Mouse (Mus musculus): ENCODE data around the gene Atn1.

The Atn1 gene

DNA sequence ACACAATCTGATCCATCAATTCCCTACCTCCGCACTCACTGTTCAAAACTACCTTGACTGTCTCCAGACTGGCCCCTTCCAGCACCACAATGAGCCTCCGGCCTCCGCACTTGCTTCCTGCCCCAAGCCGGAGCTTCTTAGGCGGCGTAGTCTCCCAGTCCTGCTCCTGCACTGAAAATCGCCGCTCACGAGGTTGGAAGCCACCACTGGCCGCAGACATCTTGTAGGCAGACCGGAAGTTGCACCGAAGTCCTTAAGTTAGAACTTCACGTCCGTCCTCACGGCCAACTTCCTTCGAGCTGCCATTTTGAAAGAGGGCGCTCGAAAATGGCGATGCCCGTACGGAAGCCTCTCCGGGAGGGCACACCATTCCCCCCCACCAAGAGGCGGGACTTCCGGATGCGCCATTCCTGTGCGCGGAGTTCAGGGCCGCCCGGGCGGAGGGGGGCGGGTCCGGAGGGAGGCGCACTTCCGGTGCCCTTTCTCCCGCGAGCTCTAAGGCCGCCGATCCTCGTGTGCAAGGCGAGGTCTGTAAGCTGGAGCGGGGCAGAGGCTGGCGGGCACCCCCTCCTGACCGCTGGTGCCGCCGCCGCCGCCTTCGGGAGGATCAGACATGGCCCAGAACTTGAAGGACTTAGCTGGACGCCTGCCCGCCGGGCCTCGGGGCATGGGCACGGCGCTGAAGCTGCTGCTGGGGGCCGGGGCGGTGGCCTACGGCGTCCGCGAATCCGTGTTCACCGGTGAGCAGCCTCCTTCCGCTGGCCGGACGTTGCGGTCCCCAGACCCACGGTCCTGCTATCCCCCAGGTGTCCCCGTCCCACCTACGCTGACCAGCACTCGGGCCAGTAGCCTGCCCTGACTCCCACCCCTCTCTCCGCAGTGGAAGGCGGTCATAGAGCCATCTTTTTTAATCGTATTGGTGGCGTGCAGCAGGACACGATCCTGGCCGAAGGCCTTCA lies 44.2 kb downstream of the Atn1 start, which contains the start of the genes Emg1 and Phb2:
TSS of gene Emg1 (minus strand) at position 355 of the 959 bp plus-strand sequence.
TSS of gene Phb2 (plus strand) at position 513 of the 959 bp plus-strand sequence.
- DNase-seq (ENCODE audit: low spot score) = peak; percentile 99

DNA sequence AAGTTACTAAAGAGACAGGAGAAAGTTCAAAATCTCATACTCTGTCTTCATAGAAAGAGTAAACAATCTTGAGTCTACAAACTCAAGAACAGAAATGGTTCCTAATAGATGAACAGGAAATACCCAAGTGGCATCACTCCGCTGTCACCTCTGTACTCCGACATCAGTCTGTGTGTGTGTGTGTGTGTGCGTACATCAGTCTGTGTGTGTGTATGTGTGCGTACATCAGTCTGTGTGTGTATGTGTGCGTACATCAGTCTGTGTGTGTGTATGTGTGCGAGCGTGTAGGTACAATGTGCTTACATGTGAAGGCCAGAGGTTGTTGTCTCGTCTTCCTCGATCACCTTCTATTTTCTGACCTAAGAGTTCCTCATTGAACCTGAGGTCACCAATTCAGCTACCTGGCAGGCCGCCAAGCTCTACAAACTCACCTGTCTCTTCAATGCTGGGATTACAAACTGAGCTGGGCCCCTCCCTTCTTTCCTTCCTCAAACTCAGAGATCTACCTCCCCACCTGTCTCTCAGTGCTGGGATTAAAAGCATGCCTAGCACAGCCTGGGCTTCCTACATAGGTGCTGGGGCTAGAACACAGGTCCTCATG lies 47.9 kb downstream of the Atn1 start:
- DNase-seq (ENCODE audit: low spot score) = no peak

DNA sequence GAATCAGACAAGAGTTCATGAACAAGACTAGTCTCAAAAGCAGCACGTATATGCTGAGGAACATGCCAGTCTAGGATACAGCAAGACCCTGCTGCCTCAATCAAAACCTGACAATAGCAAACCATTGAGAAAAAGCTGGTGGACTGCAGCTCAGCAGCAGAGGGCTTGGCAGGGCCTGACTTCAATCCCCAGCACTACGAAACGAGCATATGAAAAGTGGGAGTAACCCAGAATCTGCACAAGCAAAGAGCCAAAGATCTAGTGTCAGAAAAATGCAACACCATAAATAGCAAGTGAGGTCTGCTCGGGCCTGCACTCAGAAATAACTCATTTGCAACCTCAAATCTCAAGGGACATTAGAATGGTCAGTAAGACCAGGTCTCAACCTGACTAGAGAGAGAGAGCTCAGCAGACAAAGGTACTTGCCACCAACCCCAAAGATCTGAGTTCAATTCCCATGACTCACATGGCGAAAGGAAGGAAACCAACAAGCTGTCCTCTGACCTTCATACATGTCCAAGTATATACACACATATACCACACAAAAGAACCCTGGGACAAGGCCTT lies 50.2 kb downstream of the Atn1 start:
- DNase-seq (ENCODE audit: low spot score) = no peak

DNA sequence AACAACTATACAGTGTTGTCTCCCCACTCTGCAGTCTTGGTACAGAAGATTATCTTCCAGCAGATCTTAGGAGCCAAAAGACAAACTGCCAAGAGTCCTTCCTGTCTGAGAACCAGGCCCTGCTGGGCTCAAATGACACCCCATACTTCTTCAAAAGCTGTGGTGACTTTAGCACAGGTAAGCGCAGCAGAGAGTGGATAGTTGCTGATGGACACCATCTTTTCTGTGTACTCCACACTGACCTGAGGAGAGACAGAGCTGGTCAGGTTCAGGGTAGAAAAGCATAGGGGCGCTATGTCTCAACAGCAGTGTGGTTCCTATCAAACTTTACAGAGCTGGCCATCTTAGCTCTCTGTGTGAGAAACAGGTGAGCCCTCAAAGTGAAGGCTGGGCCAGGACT lies 51.9 kb downstream of the Atn1 start:
- DNase-seq (ENCODE audit: low spot score) = no peak

DNA sequence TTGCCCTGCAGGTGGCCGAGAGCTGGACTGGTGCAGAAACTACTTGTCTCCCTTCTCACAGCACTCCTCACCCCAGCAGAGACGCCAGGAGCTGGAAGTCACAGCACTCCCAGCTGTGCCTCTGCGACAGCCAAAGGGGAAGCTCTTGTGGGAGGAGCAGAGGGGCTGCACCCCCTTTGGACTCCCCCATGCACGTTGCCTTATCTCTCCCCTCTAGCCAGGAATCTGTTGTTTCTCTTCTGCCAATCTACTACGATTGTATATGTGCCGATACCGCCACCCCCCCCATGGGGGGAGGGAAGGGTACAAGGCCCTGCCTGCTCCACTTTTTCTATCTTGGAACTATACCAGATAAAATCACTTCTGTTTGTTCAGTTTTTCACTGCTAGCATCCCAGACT lies 52.5 kb downstream of the Atn1 start:
- no peak for DNase-seq (ENCODE audit: low spot score)

DNA sequence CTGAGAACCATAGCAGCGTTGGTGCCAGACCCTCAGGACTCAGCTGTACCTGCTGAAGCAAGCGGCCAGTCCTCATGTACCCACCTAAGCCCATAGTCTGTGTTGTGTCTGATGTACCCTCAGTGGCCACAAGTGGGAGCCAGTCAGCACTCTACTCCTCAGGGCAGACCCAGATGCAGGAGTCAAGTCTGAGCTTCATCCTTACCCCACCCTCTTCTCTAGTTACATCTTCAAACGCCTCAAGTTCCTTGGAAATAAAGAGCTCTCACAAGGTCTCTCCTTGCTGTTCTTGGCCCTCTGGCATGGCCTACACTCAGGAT lies 53.6 kb downstream of the Atn1 start:
- peak; percentile 78 for DNase-seq (ENCODE audit: low spot score)

DNA sequence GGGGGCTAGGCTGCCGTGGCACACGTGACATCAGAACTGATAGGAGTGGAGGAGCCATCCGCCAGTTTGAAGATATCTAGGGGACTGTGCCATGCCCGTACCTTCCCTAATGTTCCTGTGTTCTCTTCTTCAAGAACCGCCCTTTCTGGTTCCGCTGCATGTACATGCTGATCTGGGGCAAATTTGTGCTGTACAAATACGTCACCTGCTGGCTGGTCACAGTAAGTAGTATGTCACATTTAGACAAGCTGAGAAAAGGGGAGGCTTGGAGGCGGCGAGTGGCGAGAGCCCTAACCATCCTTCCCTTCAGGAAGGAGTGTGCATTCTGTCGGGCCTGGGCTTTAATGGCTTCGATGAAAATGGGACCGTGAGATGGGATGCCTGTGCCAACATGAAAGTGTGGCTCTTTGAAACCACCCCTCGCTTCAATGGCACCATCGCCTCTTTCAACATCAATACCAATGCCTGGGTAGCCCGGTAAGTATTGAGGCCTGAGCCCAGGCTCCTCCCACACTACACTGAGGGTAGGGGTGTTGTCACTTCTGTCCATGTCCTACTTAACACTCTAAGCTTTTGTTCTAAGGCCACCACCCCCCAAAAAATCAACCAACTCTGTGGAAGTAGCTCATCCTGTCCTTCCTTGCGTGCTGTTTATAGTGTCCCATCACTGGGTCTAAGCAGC lies 54.1 kb downstream of the Atn1 start:
- no peak for DNase-seq (ENCODE audit: low spot score)

DNA sequence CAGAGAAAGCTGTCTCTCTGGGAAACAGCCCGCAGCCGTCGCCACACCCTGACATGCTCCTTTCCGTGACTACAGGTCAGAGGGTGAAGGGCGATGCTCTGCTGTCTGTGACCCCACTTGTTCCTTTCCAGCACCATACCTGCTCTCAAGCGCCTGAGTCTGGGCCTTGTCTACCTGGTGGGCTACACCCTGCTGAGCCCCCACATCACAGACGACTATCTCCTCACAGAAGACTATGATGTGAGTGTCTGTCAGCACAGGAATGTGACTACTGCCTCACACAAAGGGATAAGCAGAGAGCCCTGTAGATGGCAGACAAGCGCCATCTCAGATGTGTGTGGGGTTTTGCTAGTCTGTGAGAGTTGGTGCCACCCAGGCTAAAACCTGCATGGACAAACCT lies 55.0 kb downstream of the Atn1 start:
- DNase-seq (ENCODE audit: low spot score) = no peak

DNA sequence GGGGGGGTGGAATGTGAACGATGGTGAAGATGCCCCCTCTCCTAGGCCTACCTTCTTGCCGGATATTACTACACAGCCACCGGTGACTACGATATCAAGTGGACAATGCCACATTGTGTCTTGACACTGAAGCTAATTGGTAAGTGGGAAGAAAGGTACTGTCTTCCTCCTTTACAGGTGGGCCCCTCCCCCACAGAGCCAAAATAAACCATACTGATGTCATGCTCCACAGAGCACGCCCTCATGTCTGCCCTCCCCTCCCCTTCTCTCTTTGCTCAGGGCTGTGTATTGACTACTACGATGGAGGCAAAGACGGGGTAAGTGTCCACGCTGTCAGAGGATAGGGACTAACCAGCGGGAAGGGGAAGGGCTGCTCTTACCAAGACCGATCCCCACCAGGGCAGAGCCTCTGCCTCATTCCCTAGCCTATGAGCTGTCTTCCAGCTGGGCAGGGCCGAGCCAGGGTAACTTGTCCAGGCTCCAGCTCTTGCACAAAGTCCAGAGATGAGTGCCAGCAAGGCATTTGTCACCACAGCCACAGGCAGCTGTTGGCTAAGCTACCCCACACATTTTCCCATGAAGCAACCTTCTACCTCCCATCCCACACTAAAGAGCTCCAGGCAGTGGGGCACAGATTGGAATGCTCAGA lies 56.2 kb downstream of the Atn1 start:
- DNase-seq (ENCODE audit: low spot score) = no peak

DNA sequence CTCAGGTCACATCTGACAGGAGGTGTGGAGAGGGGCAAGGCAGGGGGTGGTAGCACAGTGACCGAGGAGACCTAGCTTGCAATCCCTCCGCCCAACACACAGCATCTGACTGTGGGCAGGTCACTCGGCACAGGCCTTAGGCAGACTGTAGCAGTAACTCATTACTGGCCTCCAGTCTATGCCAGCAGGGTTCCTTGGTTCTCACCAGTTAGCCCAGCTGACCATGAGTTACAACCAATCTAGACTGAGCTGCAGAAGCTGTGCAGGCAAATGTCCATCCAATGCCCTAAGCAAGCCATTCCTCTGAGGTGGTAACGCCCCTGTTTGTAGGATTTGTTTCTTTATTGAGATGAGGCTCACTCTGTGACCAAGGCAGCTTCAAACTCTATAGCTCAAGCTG lies 57.0 kb downstream of the Atn1 start:
- DNase-seq (ENCODE audit: low spot score) = no peak

DNA sequence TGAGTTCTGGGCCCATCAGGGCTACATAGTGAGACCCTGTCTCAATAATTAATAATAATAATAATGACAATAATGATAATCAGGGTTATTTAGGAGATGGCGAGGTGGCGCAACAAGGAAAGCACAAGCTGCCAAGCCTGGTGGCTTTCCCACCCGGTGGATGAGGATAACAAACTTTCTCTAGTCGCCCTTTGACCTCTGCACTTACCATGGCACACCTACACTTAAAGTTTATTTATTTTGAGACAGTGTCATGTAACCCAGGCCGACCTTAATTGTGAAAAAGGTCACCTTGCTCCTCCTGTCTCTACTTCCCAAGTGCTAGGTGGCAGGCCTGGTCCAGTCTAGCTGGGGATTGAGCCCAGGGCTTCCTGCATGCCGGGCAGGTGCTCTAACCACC lies 57.6 kb downstream of the Atn1 start:
- DNase-seq (ENCODE audit: low spot score) = no peak

DNA sequence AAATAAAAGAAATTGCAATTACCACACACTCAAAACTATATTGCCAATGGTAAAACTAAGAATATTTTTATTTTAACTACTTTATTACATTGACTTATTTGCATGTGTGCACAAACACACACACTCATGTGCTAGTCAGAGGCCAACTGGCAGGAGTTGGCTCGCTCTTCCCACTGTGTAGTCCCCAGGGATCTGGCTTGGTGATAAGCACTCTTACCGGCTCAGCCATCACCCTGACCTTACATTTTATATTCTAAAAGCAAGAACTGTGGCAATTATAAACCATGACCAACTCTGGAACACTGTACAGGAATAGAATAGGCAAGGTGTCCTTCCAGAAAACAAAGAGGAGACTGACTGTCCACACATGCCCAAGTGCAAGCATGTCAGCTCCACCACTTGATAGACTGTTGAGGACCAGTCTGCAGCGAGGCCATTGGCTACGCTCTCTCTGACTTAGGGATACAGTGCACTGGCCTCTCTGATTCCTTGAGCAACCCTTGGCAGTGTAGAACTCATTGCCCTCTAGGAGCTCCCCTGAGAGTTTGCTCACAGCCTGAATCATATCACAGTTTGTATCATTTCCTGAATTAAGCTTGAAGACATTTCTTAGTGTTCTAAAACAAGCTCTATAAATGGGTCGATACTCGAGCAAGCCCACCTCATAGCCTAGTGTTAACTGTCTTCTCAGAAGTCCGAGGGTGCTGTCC lies 59.7 kb downstream of the Atn1 start:
- DNase-seq (ENCODE audit: low spot score) = no peak

DNA sequence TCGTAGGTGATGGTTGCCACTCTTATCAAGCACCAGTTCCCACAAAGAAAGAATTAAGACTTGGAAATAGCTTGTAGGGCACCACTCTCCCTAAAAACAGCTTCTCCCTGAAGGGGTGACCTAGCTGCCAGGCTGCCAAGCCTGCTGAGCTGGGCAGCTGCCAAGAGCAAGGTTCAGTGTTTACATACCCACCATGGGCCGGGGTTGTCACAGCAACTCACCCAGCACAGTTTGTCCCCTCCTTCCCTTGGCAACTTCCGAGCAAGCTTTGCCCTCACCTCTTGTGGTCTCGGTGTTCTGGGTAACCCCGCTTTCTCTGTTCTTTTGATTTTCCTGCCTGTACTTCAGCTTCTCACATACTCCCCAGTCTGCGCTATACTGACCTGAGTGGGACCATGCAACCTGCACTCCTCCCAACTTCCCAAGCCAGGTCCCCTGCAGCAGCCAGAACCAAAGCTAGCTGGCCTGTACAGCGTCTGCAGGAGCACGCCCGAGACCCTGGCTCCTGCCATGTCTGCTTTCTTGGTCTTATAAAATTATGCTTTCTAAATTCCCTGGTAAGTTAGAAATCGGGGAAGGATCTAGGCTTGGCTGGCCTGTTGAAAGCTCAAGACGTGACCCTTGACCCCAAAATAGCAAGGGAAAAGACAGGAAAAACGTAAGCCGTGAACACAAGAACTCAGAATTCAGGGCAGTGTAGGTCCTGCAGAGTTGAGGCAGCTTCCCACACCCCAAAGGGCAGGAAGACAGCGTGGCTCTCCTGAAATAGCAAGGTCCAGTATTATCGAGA lies 62.0 kb downstream of the Atn1 start:
- no peak for DNase-seq (ENCODE audit: low spot score)

DNA sequence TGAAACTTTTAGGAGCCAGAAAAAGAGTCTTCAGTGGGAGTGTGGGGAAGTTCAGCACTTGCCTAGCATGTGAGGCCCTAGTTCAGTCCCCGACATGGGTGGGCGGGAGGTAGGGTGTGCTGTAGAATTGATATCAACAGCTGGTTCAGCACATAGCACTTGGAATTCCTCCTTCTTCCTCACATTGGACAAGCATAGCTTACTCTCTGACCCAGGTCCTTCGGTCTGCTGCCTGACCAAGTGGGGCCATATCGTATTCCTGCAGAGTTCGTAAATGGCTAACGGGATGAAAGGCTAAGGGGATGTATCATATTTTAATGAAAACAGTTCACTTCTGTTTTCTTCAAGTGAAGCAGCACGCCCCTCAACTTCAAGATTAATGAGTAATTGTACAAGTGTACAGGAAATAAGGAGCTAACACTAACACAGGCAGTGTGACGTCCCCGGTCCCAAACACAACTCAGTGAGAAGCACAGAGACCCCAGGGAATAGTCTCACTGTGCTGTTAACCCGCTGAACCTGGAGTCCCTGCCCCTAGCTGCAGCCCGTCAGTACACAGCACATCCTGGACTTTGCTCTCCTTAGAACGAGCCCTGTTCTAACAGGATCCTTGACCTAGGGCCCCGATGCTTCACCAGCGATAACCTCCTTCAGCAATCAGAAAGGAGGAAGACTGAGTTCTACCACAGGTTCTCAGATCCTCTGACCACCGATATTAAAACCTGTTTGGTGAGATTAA lies 62.9 kb downstream of the Atn1 start:
- no peak for DNase-seq (ENCODE audit: low spot score)
